Comparison of ENCODE assay signal across 8 mouse cellular contexts in genomic region chr16:3895173-3895792, GRCm38 (mm10). TPM values are rescaled to one million over a fixed set of nuclear protein-coding genes. Genes with fewer than 3 reads are reported as not detected.
A peak's percentile ranks its signal among the peaks of the same experiment; 100 is the strongest.
DNase-seq lines count a peak whose midpoint lies in the region; ATAC-seq and TF ChIP-seq lines count a peak whose summit lies in the region.

No protein-coding gene starts in this region.

- dilution Hi-C loops in CH12.LX (cut with MboI; ENCODE audit: extremely low pct_ligation_motif_present, extremely low pct_unique_long_range_greater_than_20kb, low sequenced_read_pairs): no loop called here

- no peaks in the 10 kb centered on the region for H3K9me3 ChIP-seq in CH12.LX (replicated peaks; ENCODE audit: low read length)
- no peaks in the 10 kb centered on the region for H3K9me3 ChIP-seq in heart, embryonic 14.5 days (ENCODE audit: control insufficient read depth, low read length)
- H3K9me3 ChIP-seq in forebrain, embryonic 13.5 days (replicated peaks): no peaks in the 10 kb centered on the region

- ATAC-seq in heart, embryonic 14.5 days (ENCODE audit: insufficient number of reproducible peaks, insufficient read depth, low FRiP score, low read depth): no peak
- peak; percentile 93 for ATAC-seq in neutrophil, adult 5-6 weeks (ENCODE audit: extremely low read depth, insufficient number of reproducible peaks, low FRiP score, poor library complexity, severe bottlenecking)
- ATAC-seq in forebrain, embryonic 13.5 days: no peak

- H3K4me3 ChIP-seq in CH12.LX (replicated peaks in 1 of 3; ENCODE audit: low read depth in 2 of 3, low read length in 2 of 3, poor library complexity in 1 of 3): peak overlapping the region; percentile 57 to 84 (median 59)
- H3K4me3 ChIP-seq in heart, embryonic 14.5 days (ENCODE audit: control insufficient read depth in 1 of 2, insufficient read depth in 1 of 2, low read depth in 1 of 2, low read length in 2 of 2): no peak overlapping the region
- no peak overlapping the region for H3K4me3 ChIP-seq in forebrain, embryonic 13.5 days

- TF ChIP-seq EP300 in CH12.LX (IDR thresholded peaks at IDR 0.05; ENCODE audit: low read length): no peak

- H3K9ac ChIP-seq in CH12.LX (ENCODE audit: insufficient read depth, low read depth): peak overlapping the region; percentile 98
- 0 out of 2 replicates have a peak overlapping the region, but pooled peaks have one; percentile 21 for H3K9ac ChIP-seq in heart, embryonic 14.5 days (ENCODE audit: low read length)
- no peak overlapping the region; the same call in 1 of the 2 replicates for H3K9ac ChIP-seq in forebrain, embryonic 13.5 days

- TF ChIP-seq RAD21 in CH12.LX (IDR thresholded peaks at IDR 0.05; ENCODE audit: low read depth, low read length): no peak

- no peak for TF ChIP-seq CTCF in CH12.LX (conservative IDR thresholded peaks at IDR 0.05 in 1 of 2, IDR thresholded peaks at IDR 0.05 in 1 of 2; ENCODE audit: low read depth in 2 of 2, low read length in 2 of 2)

- peaks cover 23% of the 10 kb centered on the region for H3K79me2 ChIP-seq in CH12.LX (replicated peaks; ENCODE audit: control insufficient read depth, extremely low read depth, insufficient read depth, poor library complexity, severe bottlenecking)

- DNase-seq in 416B (ENCODE audit: low read depth) (peak; percentile 92), CH12.LX (ENCODE audit: extremely low read depth) (peak; percentile 93)
- DNase-seq in large intestine, adult 2 months (ENCODE audit: low read depth, low spot score): peak; percentile 75
- no peak for DNase-seq in frontal cortex, adult 2 months (ENCODE audit: extremely low spot score in 1 of 2, low spot score in 1 of 2)
- no peak for DNase-seq in layer of hippocampus, postnatal 36 days

- no peaks in the 10 kb centered on the region for H3K27me3 ChIP-seq in CH12.LX (replicated peaks)
- H3K27me3 ChIP-seq in heart, embryonic 14.5 days (ENCODE audit: control insufficient read depth, insufficient read depth, low read length): no peaks in the 10 kb centered on the region
- no peaks in the 10 kb centered on the region for H3K27me3 ChIP-seq in forebrain, embryonic 13.5 days

- peaks cover 9 to 27% of the 10 kb centered on the region in 2 experiments for H3K4me1 ChIP-seq in CH12.LX (ENCODE audit: control insufficient read depth in 1 of 2, insufficient read depth in 2 of 2)
- H3K4me1 ChIP-seq in heart, embryonic 14.5 days (ENCODE audit: control insufficient read depth in 2 of 2, insufficient read depth in 2 of 2, low read length in 2 of 2): peaks cover 10 to 11% of the 10 kb centered on the region in 2 experiments
- no peaks in the 10 kb centered on the region for H3K4me1 ChIP-seq in forebrain, embryonic 13.5 days

- in situ Hi-C loops in CH12.LX (cut with MboI; ENCODE audit: low pct_ligation_motif_present, low pct_unique_long_range_greater_than_20kb, low sequenced_read_pairs): no loop called here

- peak overlapping the region; percentile 98 for H3K4me2 ChIP-seq in CH12.LX (ENCODE audit: insufficient read depth, low read depth, poor library complexity, severe bottlenecking)
- H3K4me2 ChIP-seq in heart, embryonic 14.5 days (ENCODE audit: low read length): peak overlapping the region; percentile 21; the same call in 1 of the 2 replicates
- H3K4me2 ChIP-seq in forebrain, embryonic 13.5 days: no peak overlapping the region

- peak; percentile 99 for TF ChIP-seq POLR2A in CH12.LX (IDR thresholded peaks at IDR 0.05; ENCODE audit: low read depth, low read length)

- peak overlapping the region; percentile 88 for H3K27ac ChIP-seq in CH12.LX (ENCODE audit: insufficient read depth, low read depth)
- H3K27ac ChIP-seq in heart, embryonic 14.5 days (replicated peaks in 1 of 2; ENCODE audit: control insufficient read depth in 1 of 2, insufficient read depth in 1 of 2, low read depth in 2 of 2, low read length in 2 of 2): peak overlapping the region; percentile 80 to 82
- no peak overlapping the region for H3K27ac ChIP-seq in forebrain, embryonic 13.5 days

- peaks cover 42 to 77% of the 10 kb centered on the region in 2 experiments for H3K36me3 ChIP-seq in CH12.LX (replicated peaks in 1 of 2; ENCODE audit: control insufficient read depth in 1 of 2, insufficient read depth in 1 of 2, low read length in 1 of 2)
- H3K36me3 ChIP-seq in heart, embryonic 14.5 days (ENCODE audit: control insufficient read depth, insufficient read depth, low read length): peaks cover 49% of the 10 kb centered on the region
- peaks cover 51% of the 10 kb centered on the region for H3K36me3 ChIP-seq in forebrain, embryonic 13.5 days (ENCODE audit: poor library complexity, severe bottlenecking)

- WGBS in heart, embryonic 14.5 days: 67% methylated on average over 9 of the region's 9 CpGs
- 42% methylated on average over 9 of the region's 9 CpGs for WGBS in large intestine, adult 2 months
- 85% methylated on average over 9 of the region's 9 CpGs for WGBS in forebrain, embryonic 13.5 days

TF ChIP-seq in CH12.LX, 34 proteins besides CTCF, POLR2A, EP300 and RAD21 (continues in another document):
- TF ChIP-seq JUN (IDR thresholded peaks at IDR 0.05; ENCODE audit: insufficient read depth, low read depth, low read length) (no peak), CHD1 (IDR thresholded peaks at IDR 0.05; ENCODE audit: low read depth, low read length) (no peak), NRF1 (IDR thresholded peaks at IDR 0.05; ENCODE audit: low read depth, low read length) (no peak), MAFK (IDR thresholded peaks at IDR 0.05; ENCODE audit: insufficient replicate concordance, low read length) (no peak), SIN3A (IDR thresholded peaks at IDR 0.05; ENCODE audit: low read length) (peak; percentile 91), RCOR1 (conservative IDR thresholded peaks at IDR 0.05; ENCODE audit: low read depth, low read length) (no peak), BHLHE40 (IDR thresholded peaks at IDR 0.05; ENCODE audit: low read depth, low read length) (no peak), POLR2AphosphoS2 (IDR thresholded peaks at IDR 0.05; ENCODE audit: low read depth, low read length) (peak; percentile 89; the same call in 1 of the 2 replicates), HCFC1 (IDR thresholded peaks at IDR 0.05; ENCODE audit: low read depth, low read length) (peak; percentile 87), USF2 (conservative IDR thresholded peaks at IDR 0.05; ENCODE audit: low read depth, low read length) (no peak), UBTF (IDR thresholded peaks at IDR 0.05; ENCODE audit: low read depth, low read length) (no peak)

RNA-seq across cellular contexts. Expression of gene Gm20695, which starts 10.8 kb away (rescaled TPM):
- total RNA-seq in CH12.LX (2012; rRNA removed) (0.88 and 0.89 TPM in 2 replicates), CH12.LX (2014; rRNA removed) (1.2 and 1.7 TPM in 2 replicates)
- not detected in 2 replicates for polyA plus RNA-seq in CH12.LX (2012; ENCODE audit: insufficient read length, low read depth)
- 1.7 and 2.0 TPM in 2 replicates for polyA plus RNA-seq in heart, embryonic 14.5 days (2014; fragmentation: Nextera tagmentation; extraction: Ambion mirVana)
- 0.22 TPM in 1 of 2 replicates, not detected in the other for polyA plus RNA-seq in large intestine, adult 2 months (2012; rRNA removed)
- 3.2 and 7.3 TPM in 2 replicates for total RNA-seq in neutrophil, adult 5-6 weeks (2017)
- 0.44 and 0.76 TPM in 2 replicates for polyA plus RNA-seq in frontal cortex, adult 2 months (2012; rRNA removed)
- polyA plus RNA-seq in forebrain, embryonic 13.5 days (2015; fragmentation: Nextera tagmentation; extraction: Ambion mirVana): 3.9 and 5.7 TPM in 2 replicates
- under 1 TPM; 0.60 to 0.66 TPM for total RNA-seq in layer of hippocampus, postnatal 36 days (2021)

RNA-seq across cellular contexts. Expression of gene Zfp597, which starts 10.9 kb away (rescaled TPM):
- total RNA-seq in CH12.LX (2012; rRNA removed) (10.4 and 13.4 TPM in 2 replicates), CH12.LX (2014; rRNA removed) (17.5 and 17.8 TPM in 2 replicates)
- 10.5 and 11.0 TPM in 2 replicates for polyA plus RNA-seq in CH12.LX (2012; ENCODE audit: insufficient read length, low read depth)
- 6.1 and 7.9 TPM in 2 replicates for polyA plus RNA-seq in heart, embryonic 14.5 days (2014; fragmentation: Nextera tagmentation; extraction: Ambion mirVana)
- 1.4 and 2.3 TPM in 2 replicates for polyA plus RNA-seq in large intestine, adult 2 months (2012; rRNA removed)
- total RNA-seq in neutrophil, adult 5-6 weeks (2017): 55.5 and 60.9 TPM in 2 replicates
- 10.4 and 11.4 TPM in 2 replicates for polyA plus RNA-seq in frontal cortex, adult 2 months (2012; rRNA removed)
- polyA plus RNA-seq in forebrain, embryonic 13.5 days (2015; fragmentation: Nextera tagmentation; extraction: Ambion mirVana): 9.6 and 10.8 TPM in 2 replicates
- 10 to 100 TPM; 23.7 to 25.2 TPM for total RNA-seq in layer of hippocampus, postnatal 36 days (2021)

RNA-seq across cellular contexts. Expression of gene 1700037C18Rik, which starts 13.2 kb away (rescaled TPM):
- total RNA-seq in CH12.LX (2012; rRNA removed) (11.9 TPM in 2 replicates), CH12.LX (2014; rRNA removed) (15.9 and 18.1 TPM in 2 replicates)
- 14.7 and 15.2 TPM in 2 replicates for polyA plus RNA-seq in CH12.LX (2012; ENCODE audit: insufficient read length, low read depth)
- polyA plus RNA-seq in heart, embryonic 14.5 days (2014; fragmentation: Nextera tagmentation; extraction: Ambion mirVana): 7.1 and 7.6 TPM in 2 replicates
- 6.1 and 8.4 TPM in 2 replicates for polyA plus RNA-seq in large intestine, adult 2 months (2012; rRNA removed)
- 5.9 and 15.6 TPM in 2 replicates for total RNA-seq in neutrophil, adult 5-6 weeks (2017)
- polyA plus RNA-seq in frontal cortex, adult 2 months (2012; rRNA removed): 8.8 and 8.9 TPM in 2 replicates
- 7.9 and 9.7 TPM in 2 replicates for polyA plus RNA-seq in forebrain, embryonic 13.5 days (2015; fragmentation: Nextera tagmentation; extraction: Ambion mirVana)
- total RNA-seq in layer of hippocampus, postnatal 36 days (2021): 1 to 10 TPM; 4.6 to 5.2 TPM

RNA-seq across cellular contexts. Expression of gene Cluap1, which starts 13.3 kb away (rescaled TPM):
- total RNA-seq in CH12.LX (2012; rRNA removed): 33.7 and 37.6 TPM in 2 replicates
- total RNA-seq in CH12.LX (2014; rRNA removed): 46.5 and 47.9 TPM in 2 replicates
- polyA plus RNA-seq in CH12.LX (2012; ENCODE audit: insufficient read length, low read depth): 47.0 and 56.1 TPM in 2 replicates
- polyA plus RNA-seq in heart, embryonic 14.5 days (2014; fragmentation: Nextera tagmentation; extraction: Ambion mirVana): 13.2 and 17.0 TPM in 2 replicates
- polyA plus RNA-seq in large intestine, adult 2 months (2012; rRNA removed): 3.5 and 4.1 TPM in 2 replicates
- 37.4 and 52.8 TPM in 2 replicates for total RNA-seq in neutrophil, adult 5-6 weeks (2017)
- 28.1 and 32.0 TPM in 2 replicates for polyA plus RNA-seq in frontal cortex, adult 2 months (2012; rRNA removed)
- 30.3 and 35.5 TPM in 2 replicates for polyA plus RNA-seq in forebrain, embryonic 13.5 days (2015; fragmentation: Nextera tagmentation; extraction: Ambion mirVana)
- 10 to 100 TPM; 30.2 to 32.0 TPM for total RNA-seq in layer of hippocampus, postnatal 36 days (2021)

RNA-seq across cellular contexts. Expression of gene Naa60, which starts 23.1 kb away (rescaled TPM):
- 31.9 and 39.0 TPM in 2 replicates for total RNA-seq in CH12.LX (2012; rRNA removed)
- total RNA-seq in CH12.LX (2014; rRNA removed): 26.4 and 28.3 TPM in 2 replicates
- polyA plus RNA-seq in CH12.LX (2012; ENCODE audit: insufficient read length, low read depth): 67.2 and 81.5 TPM in 2 replicates
- 39.0 and 40.2 TPM in 2 replicates for polyA plus RNA-seq in heart, embryonic 14.5 days (2014; fragmentation: Nextera tagmentation; extraction: Ambion mirVana)
- 60.0 and 71.0 TPM in 2 replicates for polyA plus RNA-seq in large intestine, adult 2 months (2012; rRNA removed)
- 77.7 and 107 TPM in 2 replicates for total RNA-seq in neutrophil, adult 5-6 weeks (2017)
- polyA plus RNA-seq in frontal cortex, adult 2 months (2012; rRNA removed): 114 and 116 TPM in 2 replicates
- polyA plus RNA-seq in forebrain, embryonic 13.5 days (2015; fragmentation: Nextera tagmentation; extraction: Ambion mirVana): 66.0 and 72.4 TPM in 2 replicates
- 100 to 1,000 TPM in 1 of 2 experiments, 10 to 100 TPM in 1; 89.6 to 123 TPM for total RNA-seq in layer of hippocampus, postnatal 36 days (2021)

Comparison
In these comparisons a context has a peak if more than half of its experiments do, and no peak if none do; other contexts are left out.
1. DNase-seq: peak in 416B (single experiment), CH12.LX (single experiment) and large intestine, adult 2 months (single experiment); none in frontal cortex, adult 2 months (0 of 2) and layer of hippocampus, postnatal 36 days (0 of 2).
2. H3K4me3 ChIP-seq: peak in CH12.LX (3 of 3); none in heart, embryonic 14.5 days (0 of 2) and forebrain, embryonic 13.5 days (single experiment).